Mouse (Mus musculus): ENCODE data around the gene Sema7a. TPM values are rescaled to one million over a fixed set of nuclear protein-coding genes. Genes with fewer than 3 reads are reported as not detected.

The Sema7a gene
- total RNA-seq, 1 experiment, result 7.5 TPM

DNA sequence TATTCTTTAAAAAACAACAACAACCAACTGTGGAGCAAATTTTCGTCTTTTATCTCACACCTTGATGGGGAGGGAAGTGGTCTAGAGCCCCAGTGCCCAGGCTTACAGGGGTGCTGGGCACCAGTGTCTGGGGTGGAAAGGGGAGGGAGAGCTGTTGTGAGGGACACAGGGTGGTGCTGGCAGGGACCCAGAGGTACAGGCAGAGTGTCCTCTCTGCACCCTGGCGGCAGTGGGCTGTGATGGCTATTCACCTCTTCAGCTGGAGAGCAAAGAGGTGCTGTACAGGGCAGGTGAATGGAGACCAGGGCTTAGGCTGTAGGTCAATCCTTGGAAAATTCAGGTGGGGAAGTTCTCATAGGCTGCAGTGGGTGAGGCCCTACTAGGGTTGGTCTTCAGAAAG, 59.8 kb downstream of the Sema7a start:
- H3K9me3 ChIP-seq (ENCODE audit: control insufficient read depth, insufficient read depth, low read depth, low read length), result no peaks in the 10 kb centered on the region
- in situ Hi-C loops (cut with MboI; ENCODE audit: low sequenced_read_pairs in 2 of 2, unreplicated experiment in 2 of 2), result loop anchor here in 1 of 2 experiments (5.0 to 10.0 kb wide), 2 partner anchors 62 to 135 kb away; no protein-coding TSS in a partner anchor
- no peak overlapping the region for H3K27ac ChIP-seq (ENCODE audit: insufficient read depth, low read depth, low read length, poor library complexity, severe bottlenecking)
- peaks cover 0 to 9% of the 10 kb centered on the region in 2 experiments; a peak in 1 of 4 replicates for H3K4me1 ChIP-seq (ENCODE audit: control insufficient read depth in 2 of 2, insufficient read depth in 2 of 2, low read length in 2 of 2, poor library complexity in 1 of 2)
- no peak overlapping the region for H3K9ac ChIP-seq (ENCODE audit: insufficient read depth, low read depth, low read length, poor library complexity, severe bottlenecking)
- DNase-seq (ENCODE audit: low read depth, low spot score), result no peak
- H3K36me3 ChIP-seq (ENCODE audit: control insufficient read depth, insufficient read depth, low read length, poor library complexity, severe bottlenecking), result no peaks in the 10 kb centered on the region
- TF ChIP-seq HCFC1 (IDR thresholded peaks at IDR 0.05; ENCODE audit: borderline replicate concordance, insufficient read depth, low read length) (no peak), ZNF384 (IDR thresholded peaks at IDR 0.05; ENCODE audit: low read depth, low read length) (no peak), MAFK (IDR thresholded peaks at IDR 0.05; ENCODE audit: insufficient read depth, low read depth, low read length) (no peak), ZC3H11A (IDR thresholded peaks at IDR 0.05; ENCODE audit: borderline replicate concordance, low read depth, low read length) (no peak), CHD2 (IDR thresholded peaks at IDR 0.05; ENCODE audit: low read depth, low read length) (no peak)
- no peak overlapping the region for H3K4me3 ChIP-seq (ENCODE audit: insufficient read depth in 1 of 2, low read depth in 1 of 2, low read length in 2 of 2, poor library complexity in 1 of 2, severe bottlenecking in 1 of 2)

GRCm38 (mm10) chr9:58003272-58003671, 63.4 kb downstream of the Sema7a start:
- H3K9ac ChIP-seq (ENCODE audit: insufficient read depth, low read depth, low read length, poor library complexity, severe bottlenecking), result no peak overlapping the region; the same call in 1 of the 2 replicates
- in situ Hi-C loops (cut with MboI; ENCODE audit: low sequenced_read_pairs in 2 of 2, unreplicated experiment in 2 of 2), result no loop called here
- H3K4me1 ChIP-seq (ENCODE audit: control insufficient read depth in 2 of 2, insufficient read depth in 2 of 2, low read length in 2 of 2, poor library complexity in 1 of 2), result peaks cover 0 to 12% of the 10 kb centered on the region in 2 experiments; a peak in 2 of 4 replicates
- no peaks in the 10 kb centered on the region; the same call in 1 of the 2 replicates for H3K36me3 ChIP-seq (ENCODE audit: control insufficient read depth, insufficient read depth, low read length, poor library complexity, severe bottlenecking)
- no peak overlapping the region; a peak in 1 of 4 replicates for H3K4me3 ChIP-seq (ENCODE audit: insufficient read depth in 1 of 2, low read depth in 1 of 2, low read length in 2 of 2, poor library complexity in 1 of 2, severe bottlenecking in 1 of 2)
- H3K27ac ChIP-seq (ENCODE audit: insufficient read depth, low read depth, low read length, poor library complexity, severe bottlenecking), result peak overlapping the region; percentile 91; the same call in 1 of the 2 replicates
- H3K9me3 ChIP-seq (ENCODE audit: control insufficient read depth, insufficient read depth, low read depth, low read length), result no peaks in the 10 kb centered on the region
- TF ChIP-seq ZNF384 (IDR thresholded peaks at IDR 0.05; ENCODE audit: low read depth, low read length), result no peak
- no peak for TF ChIP-seq HCFC1 (IDR thresholded peaks at IDR 0.05; ENCODE audit: borderline replicate concordance, insufficient read depth, low read length)
- no peak for TF ChIP-seq CHD2 (IDR thresholded peaks at IDR 0.05; ENCODE audit: low read depth, low read length)
- no peak for TF ChIP-seq MAFK (IDR thresholded peaks at IDR 0.05; ENCODE audit: insufficient read depth, low read depth, low read length)
- no peak for TF ChIP-seq ZC3H11A (IDR thresholded peaks at IDR 0.05; ENCODE audit: borderline replicate concordance, low read depth, low read length)
- no peak for DNase-seq (ENCODE audit: low read depth, low spot score)

DNA sequence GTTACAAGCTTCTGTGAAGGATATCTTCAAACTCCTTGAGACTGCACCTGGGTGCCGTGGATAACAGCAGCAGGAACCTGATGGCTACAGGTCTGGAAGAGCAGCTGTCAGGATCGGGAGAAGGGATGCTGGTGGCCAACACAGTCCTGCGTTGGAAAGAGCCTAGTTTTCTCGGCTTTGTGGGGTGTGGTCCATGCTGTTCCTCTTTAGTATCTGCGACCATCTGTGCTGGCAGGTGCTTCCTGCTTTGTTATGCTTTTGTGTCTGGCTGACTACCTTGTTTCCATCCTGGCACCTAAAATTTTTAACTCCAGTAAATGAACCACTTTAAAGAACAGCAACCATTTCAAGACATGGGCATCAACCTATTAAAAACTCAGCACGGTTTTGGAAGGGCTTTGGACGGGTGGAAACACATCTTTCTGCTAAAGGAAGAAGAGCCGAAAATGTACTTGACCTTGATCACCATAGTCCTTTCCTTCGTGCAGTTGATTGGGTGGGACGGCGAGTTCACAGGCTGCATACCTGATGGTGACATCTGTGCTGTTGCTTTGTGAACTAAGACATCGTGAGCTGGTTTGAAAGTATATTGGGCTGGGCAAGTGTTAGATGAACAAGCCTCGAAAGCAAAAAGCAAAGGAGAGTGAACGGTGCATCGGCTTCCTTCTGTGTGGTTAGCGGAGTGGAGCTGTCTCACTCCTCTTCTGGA, 66.0 kb downstream of the Sema7a start, which contains the start of gene Cyp11a1:
TSS of gene Cyp11a1 (plus strand) at position 659 of the 709 bp plus-strand sequence.
- no peak within 1 kb of the TSS for H3K4me3 ChIP-seq (ENCODE audit: insufficient read depth in 1 of 2, low read depth in 1 of 2, low read length in 2 of 2, poor library complexity in 1 of 2, severe bottlenecking in 1 of 2)
- H3K36me3 ChIP-seq (ENCODE audit: control insufficient read depth, insufficient read depth, low read length, poor library complexity, severe bottlenecking), result no peaks in the 10 kb centered on the region; the same call in 1 of the 2 replicates
- DNase-seq (ENCODE audit: low read depth, low spot score), result no peak
- H3K4me1 ChIP-seq (ENCODE audit: control insufficient read depth in 2 of 2, insufficient read depth in 2 of 2, low read length in 2 of 2, poor library complexity in 1 of 2), result peaks cover 5 to 17% of the 10 kb centered on the region in 2 experiments
- TF ChIP-seq CHD2 (IDR thresholded peaks at IDR 0.05; ENCODE audit: low read depth, low read length) (no peak), ZC3H11A (IDR thresholded peaks at IDR 0.05; ENCODE audit: borderline replicate concordance, low read depth, low read length) (no peak), ZNF384 (IDR thresholded peaks at IDR 0.05; ENCODE audit: low read depth, low read length) (no peak), HCFC1 (IDR thresholded peaks at IDR 0.05; ENCODE audit: borderline replicate concordance, insufficient read depth, low read length) (no peak), MAFK (IDR thresholded peaks at IDR 0.05; ENCODE audit: insufficient read depth, low read depth, low read length) (no peak)
- in situ Hi-C loops (cut with MboI; ENCODE audit: low sequenced_read_pairs in 2 of 2, unreplicated experiment in 2 of 2), result no loop called here
- no peak within 1 kb of the TSS; the same call in 1 of the 2 replicates for H3K27ac ChIP-seq (ENCODE audit: insufficient read depth, low read depth, low read length, poor library complexity, severe bottlenecking)
- no peak within 1 kb of the TSS for H3K9ac ChIP-seq (ENCODE audit: insufficient read depth, low read depth, low read length, poor library complexity, severe bottlenecking)
- H3K9me3 ChIP-seq (ENCODE audit: control insufficient read depth, insufficient read depth, low read depth, low read length), result no peaks in the 10 kb centered on the region

- Histone ChIP-seq H3K27ac (ENCODE audit: insufficient read depth, low read depth, low read length, poor library complexity, severe bottlenecking) (no peak overlapping the region; the same call in 1 of the 2 replicates), H3K4me3 (ENCODE audit: insufficient read depth in 1 of 2, low read depth in 1 of 2, low read length in 2 of 2, poor library complexity in 1 of 2, severe bottlenecking in 1 of 2) (peak overlapping the region; percentile 18 to 36), H3K9me3 (ENCODE audit: control insufficient read depth, insufficient read depth, low read depth, low read length) (no peaks in the 10 kb centered on the region), H3K4me1 (ENCODE audit: control insufficient read depth in 2 of 2, insufficient read depth in 2 of 2, low read length in 2 of 2, poor library complexity in 1 of 2) (peaks cover 19 to 28% of the 10 kb centered on the region in 2 experiments), H3K9ac (ENCODE audit: insufficient read depth, low read depth, low read length, poor library complexity, severe bottlenecking) (peak overlapping the region; percentile 41; the same call in 1 of the 2 replicates), H3K36me3 (ENCODE audit: control insufficient read depth, insufficient read depth, low read length, poor library complexity, severe bottlenecking) (no peaks in the 10 kb centered on the region; the same call in 1 of the 2 replicates)
- in situ Hi-C loops (cut with MboI; ENCODE audit: low sequenced_read_pairs in 2 of 2, unreplicated experiment in 2 of 2), result no loop called here
- no peak for DNase-seq (ENCODE audit: low read depth, low spot score)
- TF ChIP-seq ZNF384 (IDR thresholded peaks at IDR 0.05; ENCODE audit: low read depth, low read length), result no peak
- TF ChIP-seq MAFK (IDR thresholded peaks at IDR 0.05; ENCODE audit: insufficient read depth, low read depth, low read length), result no peak
- TF ChIP-seq HCFC1 (IDR thresholded peaks at IDR 0.05; ENCODE audit: borderline replicate concordance, insufficient read depth, low read length), result no peak
- TF ChIP-seq CHD2 (IDR thresholded peaks at IDR 0.05; ENCODE audit: low read depth, low read length), result no peak
- TF ChIP-seq ZC3H11A (IDR thresholded peaks at IDR 0.05; ENCODE audit: borderline replicate concordance, low read depth, low read length), result no peak
Measured at GRCm38 (mm10) chr9:58008336-58009014, 68.6 kb downstream of the Sema7a start.

Measured in ES-E14 (cell line).